Mouse (Mus musculus) ovary, adult 18-20 months (tissue): ENCODE measurements around the gene Ahcy.
"Not testable (repeated sequence)": the region's sequence is repeated elsewhere in the genome, so short reads cannot be mapped to it uniquely, and the experiment has no call there.

Experiments used
- DNase-seq: peaks from one replicate; pipeline ENCODE4 v3.0.0; 2022; ENCODE audit warnings: low spot score, mixed read lengths

Ahcy gene

GRCm38 (mm10) chr2:155073978-155074765 lies at the start of gene Ahcy:
Ahcy (minus strand) TSS chr2:155074497.
- peak; percentile 81 for DNase-seq

DNA sequence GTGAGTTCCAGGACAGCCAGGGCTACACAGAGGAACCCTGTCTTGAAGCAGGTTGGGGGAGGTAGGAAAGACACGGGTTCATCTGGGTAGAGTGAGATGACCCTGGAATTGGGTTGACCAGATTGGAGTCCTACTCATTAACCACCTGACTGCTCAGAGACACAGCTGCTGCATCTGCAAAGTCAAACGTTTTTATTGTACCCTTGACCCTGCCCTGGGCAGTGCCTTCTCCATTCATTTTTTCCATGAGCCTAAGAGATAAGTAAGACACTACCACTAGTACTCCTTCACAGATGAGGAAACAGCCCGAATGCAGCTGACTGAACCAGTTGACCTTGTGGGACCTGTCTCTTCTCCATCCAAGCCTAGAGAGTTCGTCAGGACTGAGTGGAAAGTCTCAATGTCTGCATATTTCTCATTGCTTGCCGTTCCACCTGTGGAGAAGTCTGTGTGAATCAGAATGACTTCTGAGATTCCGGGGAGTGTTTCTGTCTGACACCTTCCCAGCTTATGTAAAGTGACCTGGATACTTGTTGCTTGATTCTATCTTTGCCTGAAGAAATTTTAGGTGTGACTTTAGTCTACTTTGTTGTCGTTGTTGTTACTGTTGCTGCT lies 41.0 kb upstream of the Ahcy start:
- DNase-seq = no peak

GRCm38 (mm10) chr2:155107276-155107675 lies 33.0 kb upstream of the Ahcy start:
- not testable (repeated sequence) for DNase-seq

DNA sequence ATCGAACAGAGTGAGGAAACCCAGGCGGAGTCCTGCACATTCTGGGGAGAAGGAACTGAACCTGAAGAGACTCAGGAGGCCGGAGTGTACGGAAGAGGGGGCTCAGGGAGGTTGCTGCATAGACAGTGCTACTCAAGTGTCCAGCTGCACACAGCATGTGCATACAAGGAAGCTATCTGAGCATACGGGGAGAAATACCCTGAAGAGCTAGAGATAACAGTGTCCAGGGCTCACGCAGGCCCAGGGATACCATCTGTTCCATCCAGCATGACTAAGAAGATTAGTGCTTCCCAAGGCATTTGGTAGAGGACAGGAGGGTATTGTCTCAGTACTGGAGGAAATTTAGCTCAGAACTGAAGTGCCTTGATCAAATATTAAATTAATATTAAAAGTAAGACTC lies 29.3 kb upstream of the Ahcy start:
- no peak for DNase-seq

- no peak for DNase-seq
Observed at GRCm38 (mm10) chr2:155101761-155102181, 27.5 kb upstream of the Ahcy start.

- no peak for DNase-seq
Observed at GRCm38 (mm10) chr2:155100796-155101259, 26.5 kb upstream of the Ahcy start.

DNA sequence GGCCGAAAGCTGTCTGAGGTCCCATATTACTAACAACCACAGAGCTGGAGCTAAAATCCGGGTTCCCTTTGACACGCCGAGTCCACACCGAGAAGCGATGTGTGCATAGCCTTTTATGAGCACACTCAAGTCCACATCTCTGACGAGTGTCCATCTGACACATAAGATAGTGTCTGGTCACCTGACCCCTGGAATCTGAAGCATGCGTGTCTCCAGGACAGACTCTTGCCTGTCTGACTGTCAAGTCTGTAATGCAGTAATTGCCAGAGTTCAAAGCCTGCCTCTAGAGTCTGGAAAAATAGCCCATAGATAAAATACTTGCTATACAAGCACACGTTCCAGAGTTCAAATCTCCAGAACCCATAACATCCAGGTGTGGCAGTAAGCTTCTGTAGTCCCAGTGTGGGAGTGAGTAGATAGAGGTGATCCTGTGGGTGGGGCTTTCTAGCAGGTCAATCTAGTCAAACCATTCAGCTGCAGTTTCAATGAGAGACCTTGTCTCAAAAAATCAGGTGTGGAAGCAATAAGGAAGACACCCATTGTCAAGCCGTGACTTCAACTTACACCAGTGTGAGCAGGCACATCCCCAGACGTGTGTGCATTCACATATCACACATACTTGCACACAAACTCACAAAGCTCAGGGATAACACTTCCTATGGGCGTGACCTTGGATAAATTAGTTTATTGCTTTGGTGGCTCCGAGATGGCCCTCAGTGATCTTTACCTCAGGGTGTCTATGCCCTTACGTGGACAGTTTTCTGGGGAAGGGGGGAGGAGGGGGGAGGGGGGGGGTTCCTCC lies 25.9 kb upstream of the Ahcy start:
- DNase-seq = no peak

DNA sequence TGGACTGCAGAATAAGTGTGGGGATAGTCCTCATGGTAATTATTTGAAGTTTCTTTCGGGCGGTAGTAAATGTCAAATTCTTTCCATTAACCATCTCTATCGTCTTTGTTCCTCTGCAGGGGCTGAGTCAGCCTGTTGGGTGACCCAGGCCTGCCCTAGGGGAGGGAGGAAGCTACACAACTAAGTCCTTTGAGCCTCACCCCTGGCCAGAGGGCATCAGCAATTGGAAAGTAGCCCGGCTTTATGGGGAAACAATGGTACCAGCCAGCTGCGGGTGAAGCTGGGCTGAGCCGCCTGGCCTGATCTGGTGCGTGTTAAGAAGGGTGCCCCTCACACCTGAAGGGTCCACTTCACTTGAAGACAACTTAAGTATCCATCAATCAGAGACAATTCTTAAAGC lies 25.1 kb upstream of the Ahcy start:
- peak; percentile 35 for DNase-seq

DNA sequence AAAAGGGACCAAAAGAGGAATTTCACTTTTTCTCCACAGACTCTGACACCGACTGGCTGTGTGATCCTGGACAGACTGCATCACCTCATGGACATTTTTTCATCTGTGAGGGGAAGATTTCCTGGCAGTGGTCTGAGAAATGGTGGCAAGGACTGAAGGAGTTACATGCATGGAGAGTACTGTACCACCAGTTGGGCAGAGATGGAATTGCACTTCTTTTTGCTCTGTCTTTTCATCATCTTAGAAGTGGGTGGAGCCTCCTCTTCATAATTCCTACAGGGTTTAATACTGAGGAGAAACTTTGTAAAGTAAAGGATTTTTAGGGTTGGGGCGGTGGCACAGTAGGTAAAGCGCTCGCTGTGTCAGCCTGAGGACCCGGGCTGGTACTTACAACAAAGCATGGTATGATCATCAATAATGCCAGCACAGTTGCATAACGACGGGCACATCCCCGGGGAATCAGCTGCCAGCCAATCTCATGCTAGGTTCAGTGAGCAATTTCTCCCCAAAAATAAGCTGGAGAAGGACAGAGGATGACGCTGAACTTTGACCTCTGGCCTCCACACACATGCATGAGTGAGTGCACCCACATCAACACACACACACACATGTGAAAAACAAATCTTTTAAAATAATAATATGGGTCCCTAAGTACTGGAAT lies 24.6 kb upstream of the Ahcy start:
- no peak for DNase-seq

- no peak for DNase-seq
Observed at GRCm38 (mm10) chr2:155093418-155093817, 19.1 kb upstream of the Ahcy start.

DNA sequence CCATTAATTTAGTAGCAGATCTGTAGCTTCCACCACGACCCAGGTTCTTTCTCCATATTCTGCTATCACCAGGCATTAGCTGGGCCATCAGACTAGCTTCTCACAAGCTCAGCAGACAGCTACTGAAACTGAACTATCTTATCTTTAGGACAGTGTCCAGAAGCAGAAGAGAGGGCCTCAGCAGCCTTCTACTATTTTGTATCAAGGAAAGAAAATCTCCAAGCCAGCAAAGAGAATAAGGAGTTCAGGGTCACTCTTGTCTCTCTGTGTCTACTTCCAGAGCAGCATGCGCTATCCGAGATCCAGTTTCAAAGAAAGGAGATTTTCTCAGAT lies 17.4 kb upstream of the Ahcy start:
- no peak for DNase-seq

GRCm38 (mm10) chr2:155090909-155091742 lies 16.8 kb upstream of the Ahcy start:
- DNase-seq = no peak

DNA sequence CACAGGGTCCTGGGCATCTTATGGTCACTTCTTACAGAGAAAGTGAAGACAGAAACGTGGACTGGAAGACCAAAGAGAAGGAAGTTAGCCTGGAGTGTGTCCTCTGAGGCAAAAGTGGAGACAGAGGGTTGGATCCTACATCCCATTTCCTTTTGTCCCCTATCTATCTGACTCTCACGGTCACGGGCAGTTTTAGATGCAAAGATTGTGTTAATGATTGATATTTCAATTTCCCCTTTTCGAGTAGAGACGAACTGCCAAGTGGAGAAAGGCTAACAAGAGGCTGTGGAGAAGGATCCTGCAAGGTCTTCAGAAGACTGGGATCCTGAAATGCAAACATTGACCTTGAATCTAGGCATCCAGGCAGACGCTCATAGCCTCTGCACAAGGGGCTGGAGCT lies 14.0 kb upstream of the Ahcy start:
- DNase-seq = no peak

DNA sequence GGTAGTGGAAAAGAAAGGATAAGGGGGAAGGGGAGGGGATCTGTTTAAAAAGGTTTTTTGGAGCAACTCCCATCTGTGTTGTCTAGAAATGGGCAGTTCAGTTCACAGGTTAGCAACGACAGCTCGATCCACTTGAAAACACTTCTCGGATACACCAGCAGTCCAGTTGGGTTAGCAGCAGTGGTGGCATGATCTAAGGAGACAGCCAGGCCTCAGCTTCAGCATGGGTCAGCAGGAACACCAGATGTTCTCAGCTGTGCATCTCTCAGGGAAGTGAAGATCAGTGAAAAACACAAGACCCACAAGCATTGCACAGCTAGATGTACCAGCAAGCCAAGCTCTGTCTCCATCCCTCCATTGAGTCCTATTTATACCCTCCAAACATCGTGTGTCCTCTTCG lies 12.0 kb upstream of the Ahcy start:
- DNase-seq = no peak

GRCm38 (mm10) chr2:155084546-155084945 lies 10.2 kb upstream of the Ahcy start:
- DNase-seq = no peak

DNA sequence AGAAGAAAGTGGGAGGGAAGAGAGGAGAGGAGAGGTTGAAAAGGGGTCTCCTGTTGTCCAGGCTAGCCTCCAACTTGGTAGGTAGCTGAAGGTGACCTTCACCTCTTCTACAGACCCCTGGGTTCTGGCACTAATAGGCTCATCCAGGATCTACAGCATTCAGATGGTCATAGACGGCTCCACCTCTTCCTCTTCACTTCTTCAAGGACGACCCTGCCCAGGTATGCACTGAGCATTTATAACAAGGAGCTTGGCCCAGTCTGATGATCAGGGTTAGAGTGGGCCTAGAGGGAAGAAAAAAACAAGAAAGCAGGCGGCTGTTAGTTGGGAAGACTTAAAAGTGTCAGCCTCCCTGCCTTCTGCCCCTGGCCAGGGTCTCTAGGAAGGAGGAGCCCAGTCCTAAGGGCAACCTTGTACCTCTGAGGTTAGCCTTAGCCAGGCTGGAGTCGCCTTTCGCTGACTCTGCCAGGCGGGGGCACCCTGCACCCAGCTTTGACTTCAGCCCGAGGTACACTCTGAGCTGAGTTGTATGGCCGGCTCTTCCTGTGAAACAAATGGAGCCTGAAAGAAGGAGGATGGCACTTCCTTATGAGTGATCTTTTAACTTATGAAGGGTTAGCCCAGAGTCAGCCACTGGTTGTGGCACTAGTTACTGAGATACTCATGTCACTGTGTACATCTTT lies 8.0 kb upstream of the Ahcy start:
- peak; percentile 38 for DNase-seq

GRCm38 (mm10) chr2:155081056-155081455 lies 6.8 kb upstream of the Ahcy start:
- no peak for DNase-seq

- no peak for DNase-seq
Observed at GRCm38 (mm10) chr2:155080179-155080530, 5.9 kb upstream of the Ahcy start.

- no peak for DNase-seq
Observed at GRCm38 (mm10) chr2:155079500-155080178, 5.3 kb upstream of the Ahcy start.

GRCm38 (mm10) chr2:155075649-155076048 lies 1.4 kb upstream of the Ahcy start:
- DNase-seq = no peak
